Mouse (Mus musculus) megakaryocyte-erythroid progenitor cell, adult 5-6 weeks (primary cell): Measurements from ENCODE around the gene Dnajb14. TPM values are rescaled to one million over a fixed set of nuclear protein-coding genes. Genes with fewer than 3 reads are reported as not detected.
"Not testable (repeated sequence)": the region's sequence is repeated elsewhere in the genome, so short reads cannot be mapped to it uniquely, and the experiment has no call there.

Experiments used
- ATAC-seq: replicated peaks from 2 replicates; pipeline ENCODE4 v1.8.0; 2016; ENCODE audit warnings: mild to moderate bottlenecking, inconsistent platforms; ENCODE audit not compliant: severe bottlenecking, poor library complexity, low FRiP score, low TSS enrichment
- total RNA-seq, 2 experiments: library from RNA; stranded (forward) in 1 of 2; stranded (reverse) in 1 of 2; fragments of 200-1000, 215-1000 nt in 1 of 2; fragments of >200 nt in 1 of 2; fragmentation: Nextera tagmentation in 1 of 2; gene quantifications; 2 replicates each; pipeline ENCODE4 v1.2.3; 2014 to 2017

Dnajb14 gene
- total RNA-seq, 2 experiments from 2014 or later: 7.2 to 12.8 TPM

DNA sequence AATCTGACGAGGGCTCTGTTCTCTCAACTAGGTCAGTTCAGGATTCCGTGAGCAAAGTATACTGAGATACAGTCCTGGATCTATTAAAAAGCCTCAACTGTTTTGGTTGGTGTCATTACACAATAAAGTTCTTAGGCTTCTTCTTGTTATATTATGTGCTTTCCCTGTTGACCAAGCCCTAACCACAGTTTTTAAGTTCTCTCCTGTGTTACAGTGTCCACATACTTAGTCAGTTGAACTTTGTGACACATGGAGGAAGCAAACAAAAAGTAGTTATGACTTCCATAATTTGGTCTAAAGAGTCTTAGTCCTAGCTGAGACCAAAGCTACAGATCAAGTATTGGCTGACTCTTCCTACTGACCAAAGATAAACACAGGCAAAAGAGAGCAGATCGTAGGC lies 79.4 kb downstream of the Dnajb14 start:
- no peak for ATAC-seq

GRCm38 (mm10) chr3:137947525-137947924 lies 80.0 kb downstream of the Dnajb14 start:
- ATAC-seq: no peak

- no peak for ATAC-seq
These were observed 82.9 kb downstream of the Dnajb14 start for GRCm38 (mm10) chr3:137950191-137950885.

- ATAC-seq: not testable (repeated sequence)
These were observed 83.8 kb downstream of the Dnajb14 start for GRCm38 (mm10) chr3:137951302-137951701.

DNA sequence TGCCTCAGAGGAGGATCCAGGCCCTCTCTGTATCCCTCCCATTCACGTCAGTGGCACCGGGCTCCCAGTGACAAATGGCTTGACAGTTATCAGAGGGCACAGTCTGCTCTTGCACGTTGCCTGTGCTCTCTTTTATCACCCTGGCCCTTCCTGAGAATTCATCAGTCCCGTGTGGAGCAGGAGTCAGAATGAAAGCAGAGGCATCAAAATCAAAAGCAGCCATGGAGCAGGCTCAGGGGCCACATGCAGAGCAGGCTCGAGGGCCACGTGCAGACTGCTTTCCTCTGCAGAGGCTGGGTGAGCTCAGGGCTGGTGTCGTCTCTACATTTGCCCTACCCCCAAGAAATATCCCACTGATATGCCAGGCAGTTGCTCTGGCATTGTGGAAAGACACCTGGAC lies 84.3 kb downstream of the Dnajb14 start:
- peak; percentile 76 for ATAC-seq

DNA sequence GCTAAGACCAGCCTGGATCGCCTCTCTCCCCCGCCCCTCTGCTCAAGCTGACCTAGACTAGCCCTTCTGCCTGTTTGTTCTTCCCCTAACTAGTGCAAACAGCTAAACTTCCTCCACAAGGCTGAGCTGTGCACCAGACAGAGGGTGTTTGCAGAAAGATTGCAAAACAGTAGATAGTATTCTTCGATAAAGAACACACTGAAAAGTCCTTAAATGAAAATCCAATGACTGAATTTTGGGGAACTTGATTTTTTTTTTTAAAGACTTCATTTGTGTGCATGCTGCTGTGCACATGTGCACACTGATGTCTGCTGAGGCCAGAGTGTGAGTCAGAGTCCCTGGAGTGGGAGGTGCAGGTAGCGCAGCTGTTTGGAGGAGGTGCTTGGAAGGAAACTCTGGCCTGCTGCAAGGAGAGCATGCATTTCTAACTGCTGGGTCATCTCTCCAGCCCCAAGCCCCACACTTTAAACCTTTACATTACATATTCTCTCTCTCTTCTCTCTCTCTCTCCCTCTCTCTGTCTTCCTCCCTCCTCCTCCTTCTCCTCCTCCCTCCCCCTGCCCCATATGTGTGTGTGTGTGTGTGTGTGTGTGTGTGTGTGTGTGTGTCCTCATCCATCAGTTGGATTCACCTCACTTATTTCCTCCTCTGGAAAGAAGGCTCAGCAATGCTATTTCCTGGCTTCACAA lies 84.9 kb downstream of the Dnajb14 start:
- ATAC-seq: peak; percentile 45

- ATAC-seq: peak; percentile 32
These were observed 85.7 kb downstream of the Dnajb14 start for GRCm38 (mm10) chr3:137952914-137953880.

- ATAC-seq: no peak
These were observed 86.9 kb downstream of the Dnajb14 start for GRCm38 (mm10) chr3:137954256-137954916.

GRCm38 (mm10) chr3:137955560-137956081 lies 88.1 kb downstream of the Dnajb14 start:
- no peak for ATAC-seq

DNA sequence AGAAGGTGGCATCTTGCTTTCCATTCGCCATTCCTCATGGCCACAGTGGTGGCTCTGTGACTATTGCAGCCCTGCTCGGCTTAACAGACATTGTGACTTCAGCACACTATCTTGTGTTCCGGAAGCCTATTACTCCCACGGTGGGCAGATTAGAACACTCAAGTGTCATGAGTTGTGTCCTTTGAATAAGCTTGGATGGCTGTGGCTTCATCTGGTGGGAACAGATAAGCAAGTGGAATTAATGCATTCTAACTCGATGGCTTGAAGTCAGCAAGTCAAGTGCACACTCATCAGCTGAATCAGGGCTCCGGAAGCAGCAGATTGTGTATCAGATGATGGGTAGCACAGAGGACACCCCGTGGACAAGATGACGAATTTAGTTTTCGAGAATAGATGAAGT lies 90.4 kb downstream of the Dnajb14 start:
- peak; percentile 85 for ATAC-seq

GRCm38 (mm10) chr3:137958352-137958751 lies 90.9 kb downstream of the Dnajb14 start:
- ATAC-seq: no peak

DNA sequence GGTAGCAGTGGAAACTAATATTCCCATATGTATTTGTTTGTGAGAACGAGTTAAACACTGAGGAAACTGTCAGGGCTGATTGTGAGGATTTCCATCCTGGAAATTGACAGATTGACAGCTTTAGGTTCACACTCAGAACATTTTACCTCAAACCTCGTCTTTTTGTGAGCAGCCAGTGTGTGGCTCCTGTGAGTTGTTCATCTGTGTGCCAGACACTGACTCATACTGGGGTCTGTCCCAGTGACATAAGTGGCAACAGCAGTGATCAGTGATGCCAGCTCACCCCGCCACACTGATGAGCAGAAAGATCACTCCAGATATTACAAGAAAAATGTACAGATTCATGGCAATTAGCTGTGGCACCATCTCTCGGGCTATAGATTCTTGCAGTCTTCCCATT lies 92.0 kb downstream of the Dnajb14 start:
- ATAC-seq: no peak

DNA sequence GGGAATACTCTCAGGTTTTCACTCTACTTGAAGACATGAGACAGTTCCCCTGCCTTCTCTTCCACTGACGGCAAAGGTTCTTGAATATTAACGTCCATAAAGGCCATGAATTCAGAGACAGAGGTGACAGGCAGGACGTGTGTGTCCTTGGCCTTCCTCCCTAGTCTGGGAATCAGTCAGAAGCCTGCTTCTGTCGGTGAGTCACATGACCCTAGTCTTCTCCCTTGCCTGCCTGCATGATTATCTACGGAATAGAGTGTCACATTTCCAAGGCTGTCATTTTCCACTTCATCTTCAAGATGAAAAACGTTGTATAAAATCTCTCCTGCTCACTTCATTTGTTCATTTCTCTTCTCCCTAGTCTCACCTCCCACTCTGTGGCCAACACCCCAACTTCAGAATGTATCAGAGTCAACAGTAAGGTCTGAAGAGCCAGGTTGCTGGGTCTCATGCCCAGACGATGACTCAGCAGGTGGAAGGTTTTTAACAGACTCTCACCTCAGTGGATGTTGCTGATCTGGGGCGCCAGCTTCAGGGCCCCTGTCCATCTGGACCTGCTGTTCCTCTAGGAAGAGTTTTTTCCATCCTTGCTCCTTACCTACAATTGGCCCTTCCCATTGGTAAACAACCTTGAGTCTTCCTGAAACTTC lies 94.4 kb downstream of the Dnajb14 start:
- no peak for ATAC-seq

- ATAC-seq: no peak
These were observed 96.0 kb downstream of the Dnajb14 start for GRCm38 (mm10) chr3:137963508-137963907.

GRCm38 (mm10) chr3:137964014-137964413 lies 96.5 kb downstream of the Dnajb14 start:
- not testable (repeated sequence) for ATAC-seq
